Mouse (Mus musculus): Measurements from ENCODE around the gene Mef2a. TPM values are rescaled to one million over a fixed set of nuclear protein-coding genes. Genes with fewer than 3 reads are reported as not detected.

The Mef2a gene
- total RNA-seq, 1 experiment = 14.3 TPM

GRCm38 (mm10) chr7:67199412-67199811 lies 173.2 kb downstream of the Mef2a start:
- Histone ChIP-seq H3K4me3 (ENCODE audit: insufficient read depth in 1 of 2, low read depth in 1 of 2, low read length in 2 of 2, poor library complexity in 1 of 2, severe bottlenecking in 1 of 2) (no peak overlapping the region), H3K27ac (ENCODE audit: insufficient read depth, low read depth, low read length, poor library complexity, severe bottlenecking) (no peak overlapping the region), H3K4me1 (ENCODE audit: control insufficient read depth in 2 of 2, insufficient read depth in 2 of 2, low read length in 2 of 2, poor library complexity in 1 of 2) (no peaks in the 10 kb centered on the region), H3K9me3 (ENCODE audit: control insufficient read depth, insufficient read depth, low read depth, low read length) (no peaks in the 10 kb centered on the region), H3K36me3 (ENCODE audit: control insufficient read depth, insufficient read depth, low read length, poor library complexity, severe bottlenecking) (no peaks in the 10 kb centered on the region), H3K9ac (ENCODE audit: insufficient read depth, low read depth, low read length, poor library complexity, severe bottlenecking) (no peak overlapping the region)
- in situ Hi-C loops (cut with MboI; ENCODE audit: low sequenced_read_pairs in 2 of 2, unreplicated experiment in 2 of 2) = no loop called here
- peak; percentile 51 for DNase-seq (ENCODE audit: low read depth, low spot score)
- no peak for TF ChIP-seq HCFC1 (IDR thresholded peaks at IDR 0.05; ENCODE audit: borderline replicate concordance, insufficient read depth, low read length)
- TF ChIP-seq ZC3H11A (IDR thresholded peaks at IDR 0.05; ENCODE audit: borderline replicate concordance, low read depth, low read length) = 0 out of 2 replicates have a peak, but pooled peaks have one; percentile 49
- no peak for TF ChIP-seq MAFK (IDR thresholded peaks at IDR 0.05; ENCODE audit: insufficient read depth, low read depth, low read length)
- no peak for TF ChIP-seq ZNF384 (IDR thresholded peaks at IDR 0.05; ENCODE audit: low read depth, low read length)
- TF ChIP-seq CHD2 (IDR thresholded peaks at IDR 0.05; ENCODE audit: low read depth, low read length) = no peak

- H3K27ac ChIP-seq (ENCODE audit: insufficient read depth, low read depth, low read length, poor library complexity, severe bottlenecking) = no peak overlapping the region
- no peak overlapping the region for H3K4me3 ChIP-seq (ENCODE audit: insufficient read depth in 1 of 2, low read depth in 1 of 2, low read length in 2 of 2, poor library complexity in 1 of 2, severe bottlenecking in 1 of 2)
- no peak for TF ChIP-seq MAFK (IDR thresholded peaks at IDR 0.05; ENCODE audit: insufficient read depth, low read depth, low read length)
- TF ChIP-seq ZNF384 (IDR thresholded peaks at IDR 0.05; ENCODE audit: low read depth, low read length) = no peak
- no peak for TF ChIP-seq ZC3H11A (IDR thresholded peaks at IDR 0.05; ENCODE audit: borderline replicate concordance, low read depth, low read length)
- no peak for TF ChIP-seq HCFC1 (IDR thresholded peaks at IDR 0.05; ENCODE audit: borderline replicate concordance, insufficient read depth, low read length)
- TF ChIP-seq CHD2 (IDR thresholded peaks at IDR 0.05; ENCODE audit: low read depth, low read length) = no peak
- peaks cover 0 to 4% of the 10 kb centered on the region in 2 experiments; a peak in 2 of 4 replicates for H3K4me1 ChIP-seq (ENCODE audit: control insufficient read depth in 2 of 2, insufficient read depth in 2 of 2, low read length in 2 of 2, poor library complexity in 1 of 2)
- in situ Hi-C loops (cut with MboI; ENCODE audit: low sequenced_read_pairs in 2 of 2, unreplicated experiment in 2 of 2) = no loop called here
- H3K9ac ChIP-seq (ENCODE audit: insufficient read depth, low read depth, low read length, poor library complexity, severe bottlenecking) = no peak overlapping the region
- no peaks in the 10 kb centered on the region for H3K9me3 ChIP-seq (ENCODE audit: control insufficient read depth, insufficient read depth, low read depth, low read length)
- no peaks in the 10 kb centered on the region for H3K36me3 ChIP-seq (ENCODE audit: control insufficient read depth, insufficient read depth, low read length, poor library complexity, severe bottlenecking)
- DNase-seq (ENCODE audit: low read depth, low spot score) = peak; percentile 41
These were observed 188.9 kb downstream of the Mef2a start for GRCm38 (mm10) chr7:67183786-67184185.

Other genes with a start within 250 kb of the Mef2a start
- gene Lysmd4, start 150.3 kb downstream of the Mef2a start, total RNA-seq (2012; rRNA removed) = 5.3 and 6.1 TPM in 2 replicates